Mouse (Mus musculus) A20 (cell line): ENCODE measurements at regions not wholly inside any gene's neighbourhood (a gene's known extent, or its start where the extent isn't known, plus 50 kb on each side); places are given as distances from the start of the nearest gene placed in this dataset.

Source experiments
- DNase-seq: peaks from one replicate; pipeline ENCODE4 v3.0.0-alpha.2; 2011; ENCODE audit warnings: low read depth, low spot score

GRCm38 (mm10) chr1:29405807-29406206 lies 625.8 kb upstream of the Gm597 start:
- no peak for DNase-seq

DNA sequence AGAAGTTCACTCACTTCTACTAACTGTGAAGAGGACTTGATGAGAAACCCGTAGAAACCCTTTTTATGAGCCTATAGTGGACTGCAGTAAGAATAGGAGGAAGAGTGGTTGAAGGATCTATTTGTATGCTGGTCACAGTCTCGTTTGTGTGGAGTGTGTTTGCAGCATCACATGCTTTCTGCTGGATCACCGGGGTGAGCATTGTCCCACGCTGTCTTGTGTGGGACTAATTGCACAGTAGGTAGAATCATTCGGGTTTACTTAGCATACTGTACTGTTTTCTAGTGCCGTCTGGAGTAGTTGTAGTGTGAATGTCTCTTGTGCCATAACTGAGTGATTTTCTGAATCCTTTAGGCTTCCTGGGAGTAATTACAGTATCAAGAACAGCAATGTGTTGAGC lies 624.1 kb upstream of the Gm597 start:
- no peak for DNase-seq

DNA sequence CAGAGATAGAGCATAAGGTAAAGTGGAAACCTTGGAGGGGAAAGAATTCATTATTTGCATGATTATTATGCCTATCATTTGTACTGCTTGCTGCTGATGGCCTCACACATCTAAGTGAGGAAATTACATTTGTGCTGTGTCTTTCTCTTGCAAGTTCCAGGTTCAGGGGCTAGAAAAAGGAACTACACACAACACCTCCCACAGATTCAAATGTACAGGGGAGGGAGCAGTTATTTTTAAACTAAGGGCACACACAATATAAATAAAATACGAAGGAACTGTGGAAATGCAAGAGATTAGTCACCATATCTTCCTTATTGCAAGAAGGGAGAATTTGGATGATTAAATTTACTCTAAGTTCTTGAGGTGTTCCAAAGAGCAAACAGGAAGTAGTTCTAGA lies 583.7 kb upstream of the Gm597 start:
- peak; percentile 15 for DNase-seq

DNA sequence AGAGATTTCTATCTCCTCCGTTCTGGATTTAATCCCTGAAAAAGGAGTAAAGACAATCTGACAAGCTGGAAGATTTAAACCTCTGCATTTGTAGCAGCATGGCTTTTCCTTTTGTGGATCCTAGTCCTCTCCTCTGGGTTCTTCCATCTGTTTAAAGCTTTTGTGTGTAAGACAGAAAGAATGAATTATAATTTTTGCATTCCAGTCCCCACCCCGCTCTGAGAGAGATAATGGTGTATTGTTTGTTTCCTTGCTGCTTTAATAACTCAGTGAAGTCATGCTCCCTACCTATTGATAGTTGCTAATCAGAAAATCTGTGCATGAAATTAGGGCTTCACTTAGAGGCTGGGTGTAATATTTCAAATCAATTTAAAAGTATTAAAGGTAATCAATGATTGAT lies 561.5 kb upstream of the Gm597 start:
- DNase-seq = no peak

GRCm38 (mm10) chr1:29340945-29341344 lies 560.9 kb upstream of the Gm597 start:
- no peak for DNase-seq

- no peak for DNase-seq
These were observed 548.9 kb upstream of the Gm597 start for GRCm38 (mm10) chr1:29328930-29329329.
